Mouse (Mus musculus): ENCODE results near the gene Tmem207.

GRCm38 (mm10) chr16:26558797-26559196 lies 32.2 kb upstream of the Tmem207 start:
- no peak for TF ChIP-seq CTCF (IDR thresholded peaks at IDR 0.05; ENCODE audit: borderline replicate concordance, extremely low read depth, insufficient read depth, insufficient read length)
- TF ChIP-seq POLR2A (IDR thresholded peaks at IDR 0.05; ENCODE audit: borderline replicate concordance, extremely low read depth, insufficient read depth, insufficient read length, poor library complexity, severe bottlenecking), result no peak

Data from brain, embryonic 14.5 days (tissue).